Mouse (Mus musculus) limb, embryonic 10.5 days (tissue): Measurements from ENCODE around the gene Tdrd6. TPM values are rescaled to one million over a fixed set of nuclear protein-coding genes. Genes with fewer than 3 reads are reported as not detected.

Experiments
- polyA plus RNA-seq: library from polyadenylated mRNA; unstranded; fragments of >200 nt; fragmentation: Nextera tagmentation; extraction: Ambion mirVana; gene quantifications from 2 replicates; pipeline ENCODE4 v1.2.1, GENCODE M21; 2016

Gene Tdrd6
- polyA plus RNA-seq, 1 experiment from 2014 or later: not detected

Other genes starting within 250 kb of the Tdrd6 start
- gene Mep1a, start 127.5 kb downstream of the Tdrd6 start, polyA plus RNA-seq: not detected in 2 replicates
- gene Ankrd66, start 86.7 kb downstream of the Tdrd6 start, polyA plus RNA-seq: 0.18 TPM in 1 of 2 replicates, not detected in the other
- gene Pla2g7, start 62.2 kb downstream of the Tdrd6 start, polyA plus RNA-seq: 1.0 and 2.2 TPM in 2 replicates
- gene Slc25a27, start 36.9 kb upstream of the Tdrd6 start, polyA plus RNA-seq: 25.5 and 35.8 TPM in 2 replicates
- 25.5 and 30.1 TPM in 2 replicates for gene Cyp39a1, start 37.1 kb upstream of the Tdrd6 start, polyA plus RNA-seq
- 1.7 and 1.9 TPM in 2 replicates for gene Rcan2, start 171.1 kb upstream of the Tdrd6 start, polyA plus RNA-seq